Mouse (Mus musculus) stomach, postnatal 0 days (tissue): ENCODE measurements around the gene Fgfr2.
"Not testable (repeated sequence)": the region's sequence is repeated elsewhere in the genome, so short reads cannot be mapped to it uniquely, and the experiment has no call there.

ENCODE experiments used
- CTCF ChIP-seq: IDR thresholded peaks from 2 replicates; pipeline ENCODE4 v1.5.1; 2016; ENCODE audit warnings: antibody characterized with exemption, low read depth, mild to moderate bottlenecking, moderate library complexity
- EP300 ChIP-seq: optimal IDR thresholded peaks from 2 replicates; pipeline ENCODE3; 2016; ENCODE audit warnings: antibody characterized with exemption

- TF ChIP-seq CTCF, EP300: not testable (repeated sequence)
Observed at GRCm38 (mm10) chr7:130593375-130594239, 2529.5 kb downstream of the Fgfr2 start.
